Mouse (Mus musculus): ENCODE measurements around the gene Tspyl4.

GRCm38 (mm10) chr10:34327144-34327543, 29.9 kb downstream of the Tspyl4 start:
- TF ChIP-seq POLR2A (IDR thresholded peaks at IDR 0.05; ENCODE audit: borderline replicate concordance, extremely low read depth, low read depth, low read length) (no peak), CTCF (IDR thresholded peaks at IDR 0.05; ENCODE audit: insufficient read depth, low read length) (no peak)

All from lung, adult 2 months (tissue).